Mouse (Mus musculus): Measurements from ENCODE around the gene Nsg1.

GRCm38 (mm10) chr5:38208985-38209384 lies 49.3 kb upstream of the Nsg1 start:
- no peak for TF ChIP-seq CTCF (IDR thresholded peaks at IDR 0.05; ENCODE audit: low read depth)
- TF ChIP-seq EP300 (optimal IDR thresholded peaks at IDR 0.05): no peak

Data from stomach, postnatal 0 days (tissue).